Mouse (Mus musculus): Measurements from ENCODE around the gene Lsm7.

GRCm38 (mm10) chr10:80855749-80856073 lies 702 bp upstream of the Lsm7 start:
- no peak for TF ChIP-seq POLR2A (IDR thresholded peaks at IDR 0.05; ENCODE audit: control insufficient read depth, low read depth, low read length)
- TF ChIP-seq CTCF (IDR thresholded peaks at IDR 0.05; ENCODE audit: control insufficient read depth, insufficient read depth, insufficient replicate concordance, low read depth, low read length): no peak

Data from testis, adult 2 months (tissue).